Mouse (Mus musculus): ENCODE results near the gene Odf3l2. TPM values are rescaled to one million over a fixed set of nuclear protein-coding genes. Genes with fewer than 3 reads are reported as not detected.

Gene Odf3l2
- polyA plus RNA-seq, 1 experiment from 2014 or later, result not detected

GRCm38 (mm10) chr10:79611296-79611695, 34.2 kb downstream of the Odf3l2 start:
- H3K9ac ChIP-seq (ENCODE audit: low read depth, low read length), result no peak overlapping the region
- H3K4me3 ChIP-seq (ENCODE audit: low read depth, low read length), result no peak overlapping the region
- H3K36me3 ChIP-seq (ENCODE audit: control insufficient read depth, insufficient read depth, low read length), result no peaks in the 10 kb centered on the region
- H3K27me3 ChIP-seq (replicated peaks; ENCODE audit: control insufficient read depth, insufficient read depth, low read length), result peaks cover 32% of the 10 kb centered on the region
- H3K4me1 ChIP-seq (ENCODE audit: control insufficient read depth, insufficient read depth, low read length), result 0 out of 2 replicates have a peak, but pooled peaks cover 12% of the 10 kb centered on the region
- 63% methylated on average over 1 of the region's 5 CpGs for WGBS
- no peak overlapping the region for H3K27ac ChIP-seq (replicated peaks; ENCODE audit: low read depth, low read length)
- DNase-seq (ENCODE audit: low spot score), result no peak
- no peaks in the 10 kb centered on the region for H3K9me3 ChIP-seq (ENCODE audit: control insufficient read depth, low read length)
- ATAC-seq (ENCODE audit: low read depth), result no peak
- H3K4me2 ChIP-seq (ENCODE audit: low read depth, low read length), result no peak overlapping the region

- Histone ChIP-seq H3K9me3 (ENCODE audit: control insufficient read depth, low read length) (no peaks in the 10 kb centered on the region), H3K4me3 (ENCODE audit: low read depth, low read length) (no peak overlapping the region), H3K27me3 (replicated peaks; ENCODE audit: control insufficient read depth, insufficient read depth, low read length) (peaks cover 32% of the 10 kb centered on the region), H3K36me3 (ENCODE audit: control insufficient read depth, insufficient read depth, low read length) (no peaks in the 10 kb centered on the region), H3K4me2 (ENCODE audit: low read depth, low read length) (no peak overlapping the region), H3K9ac (ENCODE audit: low read depth, low read length) (no peak overlapping the region), H3K27ac (replicated peaks; ENCODE audit: low read depth, low read length) (no peak overlapping the region), H3K4me1 (ENCODE audit: control insufficient read depth, insufficient read depth, low read length) (0 out of 2 replicates have a peak, but pooled peaks cover 12% of the 10 kb centered on the region)
- ATAC-seq (ENCODE audit: low read depth), result no peak
- WGBS, result 74% methylated on average over 3 of the region's 3 CpGs
- no peak for DNase-seq (ENCODE audit: low spot score)
Observed at GRCm38 (mm10) chr10:79609276-79609675, 36.3 kb downstream of the Odf3l2 start.

- Histone ChIP-seq H3K4me2 (ENCODE audit: low read depth, low read length) (no peak overlapping the region), H3K4me3 (ENCODE audit: low read depth, low read length) (no peak overlapping the region), H3K27ac (replicated peaks; ENCODE audit: low read depth, low read length) (no peak overlapping the region), H3K9me3 (ENCODE audit: control insufficient read depth, low read length) (no peaks in the 10 kb centered on the region), H3K27me3 (replicated peaks; ENCODE audit: control insufficient read depth, insufficient read depth, low read length) (peaks cover 24% of the 10 kb centered on the region), H3K9ac (ENCODE audit: low read depth, low read length) (no peak overlapping the region), H3K36me3 (ENCODE audit: control insufficient read depth, insufficient read depth, low read length) (no peaks in the 10 kb centered on the region), H3K4me1 (ENCODE audit: control insufficient read depth, insufficient read depth, low read length) (0 out of 2 replicates have a peak, but pooled peaks cover 5% of the 10 kb centered on the region)
- no peak for DNase-seq (ENCODE audit: low spot score)
- ATAC-seq (ENCODE audit: low read depth), result 0 out of 2 replicates have a peak, but pooled peaks have one; percentile 31
- 25% methylated on average over 2 of the region's 2 CpGs for WGBS
Observed at GRCm38 (mm10) chr10:79607892-79608291, 37.6 kb downstream of the Odf3l2 start.

GRCm38 (mm10) chr10:79606537-79606936, 39.0 kb downstream of the Odf3l2 start:
- H3K4me3 ChIP-seq (ENCODE audit: low read depth, low read length), result no peak overlapping the region
- H3K9me3 ChIP-seq (ENCODE audit: control insufficient read depth, low read length), result no peaks in the 10 kb centered on the region
- no peaks in the 10 kb centered on the region for H3K4me1 ChIP-seq (ENCODE audit: control insufficient read depth, insufficient read depth, low read length)
- no peaks in the 10 kb centered on the region for H3K36me3 ChIP-seq (ENCODE audit: control insufficient read depth, insufficient read depth, low read length)
- H3K4me2 ChIP-seq (ENCODE audit: low read depth, low read length), result no peak overlapping the region
- H3K27me3 ChIP-seq (replicated peaks; ENCODE audit: control insufficient read depth, insufficient read depth, low read length), result peaks cover 10% of the 10 kb centered on the region
- no peak overlapping the region for H3K27ac ChIP-seq (replicated peaks; ENCODE audit: low read depth, low read length)
- ATAC-seq (ENCODE audit: low read depth) (no peak), DNase-seq (ENCODE audit: low spot score) (no peak)
- H3K9ac ChIP-seq (ENCODE audit: low read depth, low read length), result no peak overlapping the region
- 47% methylated on average over 4 of the region's 4 CpGs for WGBS

GRCm38 (mm10) chr10:79597936-79598230, 47.7 kb downstream of the Odf3l2 start:
- no peak for ATAC-seq (ENCODE audit: low read depth)
- H3K9ac ChIP-seq (ENCODE audit: low read depth, low read length), result no peak overlapping the region
- H3K4me1 ChIP-seq (ENCODE audit: control insufficient read depth, insufficient read depth, low read length), result no peaks in the 10 kb centered on the region
- H3K27me3 ChIP-seq (replicated peaks; ENCODE audit: control insufficient read depth, insufficient read depth, low read length), result peaks cover 7% of the 10 kb centered on the region
- DNase-seq (ENCODE audit: low spot score), result no peak
- no peaks in the 10 kb centered on the region for H3K36me3 ChIP-seq (ENCODE audit: control insufficient read depth, insufficient read depth, low read length)
- H3K4me2 ChIP-seq (ENCODE audit: low read depth, low read length), result no peak overlapping the region
- H3K4me3 ChIP-seq (ENCODE audit: low read depth, low read length), result no peak overlapping the region
- no peak overlapping the region for H3K27ac ChIP-seq (replicated peaks; ENCODE audit: low read depth, low read length)
- no peaks in the 10 kb centered on the region for H3K9me3 ChIP-seq (ENCODE audit: control insufficient read depth, low read length)
- 65% methylated on average over 4 of the region's 4 CpGs for WGBS

GRCm38 (mm10) chr10:79597051-79597935, 48.2 kb downstream of the Odf3l2 start:
- H3K4me3 ChIP-seq (ENCODE audit: low read depth, low read length), result no peak overlapping the region
- no peak for ATAC-seq (ENCODE audit: low read depth)
- no peaks in the 10 kb centered on the region for H3K9me3 ChIP-seq (ENCODE audit: control insufficient read depth, low read length)
- H3K4me2 ChIP-seq (ENCODE audit: low read depth, low read length), result no peak overlapping the region
- peak; percentile 25 for DNase-seq (ENCODE audit: low spot score)
- no peak overlapping the region for H3K27ac ChIP-seq (replicated peaks; ENCODE audit: low read depth, low read length)
- H3K27me3 ChIP-seq (replicated peaks; ENCODE audit: control insufficient read depth, insufficient read depth, low read length), result peaks cover 7% of the 10 kb centered on the region
- no peaks in the 10 kb centered on the region for H3K36me3 ChIP-seq (ENCODE audit: control insufficient read depth, insufficient read depth, low read length)
- 27% methylated on average over 13 of the region's 13 CpGs for WGBS
- H3K4me1 ChIP-seq (ENCODE audit: control insufficient read depth, insufficient read depth, low read length), result no peaks in the 10 kb centered on the region
- H3K9ac ChIP-seq (ENCODE audit: low read depth, low read length), result no peak overlapping the region

GRCm38 (mm10) chr10:79595590-79595929, 50.0 kb downstream of the Odf3l2 start:
- Histone ChIP-seq H3K27ac (replicated peaks; ENCODE audit: low read depth, low read length) (no peak overlapping the region), H3K9me3 (ENCODE audit: control insufficient read depth, low read length) (no peaks in the 10 kb centered on the region), H3K4me2 (ENCODE audit: low read depth, low read length) (no peak overlapping the region), H3K36me3 (ENCODE audit: control insufficient read depth, insufficient read depth, low read length) (no peaks in the 10 kb centered on the region), H3K4me3 (ENCODE audit: low read depth, low read length) (no peak overlapping the region), H3K9ac (ENCODE audit: low read depth, low read length) (no peak overlapping the region), H3K4me1 (ENCODE audit: control insufficient read depth, insufficient read depth, low read length) (no peaks in the 10 kb centered on the region), H3K27me3 (replicated peaks; ENCODE audit: control insufficient read depth, insufficient read depth, low read length) (peaks cover 7% of the 10 kb centered on the region)
- ATAC-seq (ENCODE audit: low read depth), result no peak
- DNase-seq (ENCODE audit: low spot score), result no peak
- 53% methylated on average over 8 of the region's 8 CpGs for WGBS

GRCm38 (mm10) chr10:79594872-79595589, 50.5 kb downstream of the Odf3l2 start:
- DNase-seq (ENCODE audit: low spot score), result peak; percentile 89
- no peaks in the 10 kb centered on the region for H3K9me3 ChIP-seq (ENCODE audit: control insufficient read depth, low read length)
- H3K27ac ChIP-seq (replicated peaks; ENCODE audit: low read depth, low read length), result no peak overlapping the region
- ATAC-seq (ENCODE audit: low read depth), result peak; percentile 92
- H3K9ac ChIP-seq (ENCODE audit: low read depth, low read length), result no peak overlapping the region
- no peaks in the 10 kb centered on the region for H3K36me3 ChIP-seq (ENCODE audit: control insufficient read depth, insufficient read depth, low read length)
- H3K4me3 ChIP-seq (ENCODE audit: low read depth, low read length), result no peak overlapping the region
- H3K4me1 ChIP-seq (ENCODE audit: control insufficient read depth, insufficient read depth, low read length), result no peaks in the 10 kb centered on the region
- WGBS, result 14% methylated on average over 17 of the region's 17 CpGs
- no peak overlapping the region for H3K4me2 ChIP-seq (ENCODE audit: low read depth, low read length)
- H3K27me3 ChIP-seq (replicated peaks; ENCODE audit: control insufficient read depth, insufficient read depth, low read length), result peaks cover 7% of the 10 kb centered on the region
